Comparison of ENCODE assay signal across 11 mouse cellular contexts in the genomic region with DNA sequence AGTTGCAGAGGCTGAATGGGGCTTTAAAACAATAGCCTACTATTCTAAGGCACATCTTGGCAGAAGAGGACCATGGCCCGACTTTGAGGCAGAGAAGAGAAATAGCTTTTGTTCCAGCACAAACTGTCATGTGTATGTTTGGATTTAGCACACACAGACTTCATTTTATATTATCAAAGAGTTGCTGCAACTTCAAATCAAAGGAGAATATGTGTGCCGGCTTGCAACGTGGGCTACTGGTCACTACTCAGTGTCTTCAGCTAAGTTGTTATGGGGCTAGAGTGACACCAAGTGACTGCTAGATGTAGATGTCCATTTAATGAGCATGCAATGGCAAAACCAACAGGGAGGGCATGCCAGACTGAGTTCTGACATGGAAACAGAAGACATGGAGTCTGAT. TPM values are rescaled to one million over a fixed set of nuclear protein-coding genes. Genes with fewer than 3 reads are reported as not detected.
A peak's percentile ranks its signal among the peaks of the same experiment; 100 is the strongest.
DNase-seq lines count a peak whose midpoint lies in the region; ATAC-seq and TF ChIP-seq lines count a peak whose summit lies in the region.
"Had no signal": no experiment of that assay in that cellular context is flagged by ENCODE, and none has a peak within 500 bp of the region (broad histone marks: within the 10 kb centered on the region; RNA-seq: fewer than 3 reads in every experiment).

No protein-coding gene starts in this region.

- no peak overlapping the region for H3K4me3 ChIP-seq in stomach, postnatal 0 days (ENCODE audit: low read depth, low read length)
- H3K4me3 ChIP-seq in forebrain, embryonic 11.5 days (ENCODE audit: low read depth, low read length): no peak overlapping the region

- intact Hi-C loops in heart, postnatal 25 days (cut with DNase I): loop anchor here (2.0 to 10.0 kb wide), 2 partner anchors 197 to 263 kb away; partner anchors contain the start of gene Ccdc90b
- intact Hi-C loops in heart, postnatal 14 days (cut with DNase I): loop anchor here (2.0 to 10.0 kb wide), 2 partner anchors 93 to 191 kb away; partner anchors contain the start of gene Ankrd42

- H3K27ac ChIP-seq in stomach, postnatal 0 days (replicated peaks): no peak overlapping the region
- H3K27ac ChIP-seq in forebrain, embryonic 11.5 days (ENCODE audit: low read depth, low read length): no peak overlapping the region

- 51% methylated on average over 3 of the region's 3 CpGs for WGBS in stomach, postnatal 0 days
- 63% methylated on average over 3 of the region's 3 CpGs for WGBS in forebrain, embryonic 11.5 days

- no peak overlapping the region for H3K4me2 ChIP-seq in stomach, postnatal 0 days (replicated peaks; ENCODE audit: low read depth)
- no peak overlapping the region for H3K4me2 ChIP-seq in forebrain, embryonic 11.5 days (ENCODE audit: low read depth, low read length, severe bottlenecking)

- no peaks in the 10 kb centered on the region for H3K4me1 ChIP-seq in stomach, postnatal 0 days (replicated peaks; ENCODE audit: control insufficient read depth, insufficient read depth)
- no peaks in the 10 kb centered on the region for H3K4me1 ChIP-seq in forebrain, embryonic 11.5 days (replicated peaks; ENCODE audit: control insufficient read depth, insufficient read depth, low read length)

- H3K36me3 ChIP-seq in stomach, postnatal 0 days (ENCODE audit: control insufficient read depth, insufficient read depth, low read length): 0 out of 2 replicates have a peak, but pooled peaks cover 3% of the 10 kb centered on the region
- no peaks in the 10 kb centered on the region for H3K36me3 ChIP-seq in forebrain, embryonic 11.5 days (ENCODE audit: control insufficient read depth, insufficient read depth, low read length)
- H3K36me3 ChIP-seq: G1E had no signal

- H3K9ac ChIP-seq in stomach, postnatal 0 days (ENCODE audit: low read length): no peak overlapping the region
- H3K9ac ChIP-seq in forebrain, embryonic 11.5 days (ENCODE audit: low read length): no peak overlapping the region

- no peak for TF ChIP-seq EP300 in stomach, postnatal 0 days (optimal IDR thresholded peaks at IDR 0.05)

- ATAC-seq in stomach, postnatal 0 days (ENCODE audit: low FRiP score, low TSS enrichment): no peak
- no peak for ATAC-seq in forebrain, embryonic 11.5 days (replicated peaks; ENCODE audit: low FRiP score)

- peak; percentile 28 to 37 for DNase-seq in heart, adult 18-20 months
- no peak for DNase-seq in heart, postnatal 25 days (ENCODE audit: low spot score)
- DNase-seq in lung, postnatal 14 days: peak; percentile 17
- DNase-seq in lung, postnatal 25 days (ENCODE audit: low spot score): no peak
- DNase-seq in heart, postnatal 14 days: peak; percentile 10 to 49
- no peak for DNase-seq in stomach, postnatal 0 days (ENCODE audit: low spot score)
- DNase-seq in forebrain, embryonic 11.5 days (ENCODE audit: low spot score): no peak
- no peak for DNase-seq in spleen, postnatal 36 days (ENCODE audit: low spot score in 2 of 2)
- DNase-seq: gastrocnemius, postnatal 25 days; thymus, adult 2 months had no signal

- H3K27me3 ChIP-seq in stomach, postnatal 0 days (ENCODE audit: control insufficient read depth, insufficient read depth, low read length): no peaks in the 10 kb centered on the region
- H3K27me3 ChIP-seq in forebrain, embryonic 11.5 days (ENCODE audit: control insufficient read depth, insufficient read depth, low read length): no peaks in the 10 kb centered on the region

- peak; percentile 68 for TF ChIP-seq CTCF in stomach, postnatal 0 days (IDR thresholded peaks at IDR 0.05; ENCODE audit: low read depth)

- no peaks in the 10 kb centered on the region for H3K9me3 ChIP-seq in stomach, postnatal 0 days (ENCODE audit: control insufficient read depth, low read length)
- H3K9me3 ChIP-seq in forebrain, embryonic 11.5 days (ENCODE audit: control insufficient read depth, low read length): no peaks in the 10 kb centered on the region
- H3K9me3 ChIP-seq: G1E had no signal

RNA-seq across cellular contexts. Expression of gene Ddias, which starts 46.1 kb away (rescaled TPM):
- total RNA-seq in heart, adult 18-20 months (2021): under 1 TPM; 0.21 to 0.89 TPM
- total RNA-seq in heart, postnatal 25 days (2021): under 1 TPM; 0.31 to 0.36 TPM
- 1 to 10 TPM in 1 of 2 experiments, under 1 TPM in 1; 0.88 to 1.1 TPM for total RNA-seq in heart, postnatal 14 days (2021)
- 2.8 and 3.3 TPM in 2 replicates for polyA plus RNA-seq in stomach, postnatal 0 days (2015; fragmentation: Nextera tagmentation; extraction: Ambion mirVana)
- 26.1 and 27.4 TPM in 2 replicates for polyA plus RNA-seq in forebrain, embryonic 11.5 days (2014; fragmentation: Nextera tagmentation; extraction: Ambion mirVana)

RNA-seq across cellular contexts. Expression of gene Prcp, which starts 46.3 kb away (rescaled TPM):
- 10 to 100 TPM in 1 of 2 experiments, 1 to 10 TPM in 1; 9.1 to 10.9 TPM for total RNA-seq in heart, adult 18-20 months (2021)
- 10 to 100 TPM; 13.7 to 16.5 TPM for total RNA-seq in heart, postnatal 25 days (2021)
- 10 to 100 TPM; 36.6 to 39.2 TPM for total RNA-seq in heart, postnatal 14 days (2021)
- polyA plus RNA-seq in stomach, postnatal 0 days (2015; fragmentation: Nextera tagmentation; extraction: Ambion mirVana): 14.5 and 14.7 TPM in 2 replicates
- 18.9 and 20.3 TPM in 2 replicates for polyA plus RNA-seq in forebrain, embryonic 11.5 days (2014; fragmentation: Nextera tagmentation; extraction: Ambion mirVana)

Comparison
In these comparisons a context has a peak if more than half of its experiments do, and no peak if none do; other contexts are left out.
1. DNase-seq: peak in heart, adult 18-20 months (2 of 2), lung, postnatal 14 days (single experiment) and heart, postnatal 14 days (2 of 2); none in heart, postnatal 25 days (single experiment), lung, postnatal 25 days (single experiment), stomach, postnatal 0 days (single experiment), forebrain, embryonic 11.5 days (single experiment) and spleen, postnatal 36 days (0 of 2).